Mouse (Mus musculus) stomach, postnatal 0 days (tissue): Measurements from ENCODE around the gene Slc44a4.

Source experiments
- CTCF ChIP-seq: IDR thresholded peaks from 2 replicates; pipeline ENCODE4 v1.5.1; 2016; ENCODE audit warnings: antibody characterized with exemption, low read depth, mild to moderate bottlenecking, moderate library complexity
- EP300 ChIP-seq: optimal IDR thresholded peaks from 2 replicates; pipeline ENCODE3; 2016; ENCODE audit warnings: antibody characterized with exemption

DNA sequence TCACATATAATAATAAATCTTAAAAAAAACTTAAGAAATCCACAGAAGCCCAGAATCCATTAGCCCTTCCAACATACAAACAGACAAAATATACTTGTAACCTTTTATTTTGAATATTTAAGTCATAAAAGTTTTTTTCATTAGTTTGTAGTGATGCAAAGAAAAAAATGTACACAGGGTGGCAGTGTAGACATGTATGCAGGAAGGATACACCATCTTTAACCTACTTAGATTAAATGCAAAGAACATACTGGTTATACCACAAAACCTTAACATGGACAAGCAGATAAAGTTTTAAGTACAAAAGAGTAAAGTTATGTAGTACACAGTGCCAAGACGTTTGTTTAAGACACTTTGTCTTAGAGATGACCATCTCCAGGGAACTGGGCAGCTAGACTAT is 42.1 kb downstream of the Slc44a4 start:
- TF ChIP-seq CTCF (peak; percentile 81), EP300 (no peak)
